22 mouse cellular contexts compared by ENCODE assay signal in genomic region chr13:110432613-110433012, GRCm38 (mm10). TPM values are rescaled to one million over a fixed set of nuclear protein-coding genes. Genes with fewer than 3 reads are reported as not detected.
A peak's percentile ranks its signal among the peaks of the same experiment; 100 is the strongest.
DNase-seq lines count a peak whose midpoint lies in the region; ATAC-seq and TF ChIP-seq lines count a peak whose summit lies in the region.
"Had no signal": no experiment of that assay in that cellular context is flagged by ENCODE, and none has a peak within 500 bp of the region (broad histone marks: within the 10 kb centered on the region; RNA-seq: fewer than 3 reads in every experiment).

No protein-coding gene starts in this region.

- 34% methylated on average over 4 of the region's 4 CpGs for WGBS in kidney, embryonic 14.5 days
- WGBS in kidney, embryonic 15.5 days: 37% methylated on average over 4 of the region's 4 CpGs
- 41% methylated on average over 4 of the region's 4 CpGs for WGBS in kidney, embryonic 16.5 days
- WGBS in kidney, postnatal 0 days: 40% methylated on average over 4 of the region's 4 CpGs

- DNase-seq in kidney, postnatal 36 days: no peak
- DNase-seq in kidney, adult 18-20 months: no peak
- no peak for DNase-seq in kidney, adult 8-10 months
- peak; percentile 66 for DNase-seq in kidney, postnatal 0 days (ENCODE audit: low spot score)
- DNase-seq in kidney, postnatal 14 days: no peak
- DNase-seq: adrenal gland, adult 2 months; adrenal gland, adult 8-10 months; adrenal gland, postnatal 10 days; adrenal gland, postnatal 14 days; adrenal gland, postnatal 25 days; adrenal gland, postnatal 36 days; B cell, adult 2 months; cerebellum, adult 11 months; cerebellum, adult 11-12 months had no signal

- H3K4me2 ChIP-seq in kidney, embryonic 14.5 days (replicated peaks; ENCODE audit: low read depth, low read length): no peak overlapping the region
- no peak overlapping the region for H3K4me2 ChIP-seq in kidney, embryonic 15.5 days
- no peak overlapping the region for H3K4me2 ChIP-seq in kidney, embryonic 16.5 days (replicated peaks; ENCODE audit: low read depth, low read length)
- H3K4me2 ChIP-seq in kidney, postnatal 0 days (ENCODE audit: low read length): no peak overlapping the region

- peak; percentile 77 for ATAC-seq in kidney, embryonic 14.5 days (ENCODE audit: low FRiP score, low TSS enrichment)
- peak; percentile 54 for ATAC-seq in kidney, embryonic 15.5 days (replicated peaks; ENCODE audit: low FRiP score)
- peak; percentile 65; the same call in 1 of the 2 replicates for ATAC-seq in kidney, embryonic 16.5 days (ENCODE audit: low FRiP score, low TSS enrichment)
- no peak for ATAC-seq in kidney, postnatal 0 days (replicated peaks; ENCODE audit: low FRiP score, low read depth)
- ATAC-seq: activated CD4-positive, CD25-positive, alpha-beta regulatory T cell, adult 4 months; CD4-positive, CD25-positive, alpha-beta regulatory T cell, adult 4 months; Patski had no signal

- no peak for TF ChIP-seq CTCF in kidney, postnatal 0 days (IDR thresholded peaks at IDR 0.05; ENCODE audit: low read depth)

- no peak overlapping the region for H3K9ac ChIP-seq in kidney, embryonic 14.5 days (ENCODE audit: low read depth, low read length)
- H3K9ac ChIP-seq in kidney, embryonic 15.5 days: no peak overlapping the region
- H3K9ac ChIP-seq in kidney, embryonic 16.5 days (replicated peaks; ENCODE audit: low read length): no peak overlapping the region
- H3K9ac ChIP-seq in kidney, postnatal 0 days (ENCODE audit: low read depth, low read length): no peak overlapping the region

- 0 out of 2 replicates have a peak, but pooled peaks cover 3% of the 10 kb centered on the region for H3K4me1 ChIP-seq in kidney, embryonic 14.5 days (ENCODE audit: control insufficient read depth, insufficient read depth, low read length)
- peaks cover 11% of the 10 kb centered on the region for H3K4me1 ChIP-seq in kidney, embryonic 15.5 days
- H3K4me1 ChIP-seq in kidney, embryonic 16.5 days (ENCODE audit: insufficient read depth, low read length): 0 out of 2 replicates have a peak, but pooled peaks cover 4% of the 10 kb centered on the region
- H3K4me1 ChIP-seq in kidney, postnatal 0 days (replicated peaks; ENCODE audit: insufficient read depth, low read length): no peaks in the 10 kb centered on the region

- H3K9me3 ChIP-seq in kidney, embryonic 14.5 days (ENCODE audit: control insufficient read depth, low read length): no peaks in the 10 kb centered on the region
- no peaks in the 10 kb centered on the region for H3K9me3 ChIP-seq in kidney, embryonic 15.5 days (replicated peaks)
- no peaks in the 10 kb centered on the region for H3K9me3 ChIP-seq in kidney, embryonic 16.5 days (ENCODE audit: low read length)
- no peaks in the 10 kb centered on the region for H3K9me3 ChIP-seq in kidney, postnatal 0 days (replicated peaks; ENCODE audit: low read length)

- no peaks in the 10 kb centered on the region for H3K27me3 ChIP-seq in kidney, embryonic 14.5 days (ENCODE audit: control insufficient read depth, insufficient read depth, low read length)
- no peaks in the 10 kb centered on the region for H3K27me3 ChIP-seq in kidney, embryonic 15.5 days
- H3K27me3 ChIP-seq in kidney, embryonic 16.5 days (ENCODE audit: insufficient read depth, low read length): no peaks in the 10 kb centered on the region
- H3K27me3 ChIP-seq in kidney, postnatal 0 days (ENCODE audit: insufficient read depth, low read length): no peaks in the 10 kb centered on the region
- H3K27me3 ChIP-seq: CH12.LX, Patski had no signal

- no peak overlapping the region for H3K4me3 ChIP-seq in kidney, embryonic 14.5 days (ENCODE audit: low read length)
- H3K4me3 ChIP-seq in kidney, embryonic 15.5 days (replicated peaks): no peak overlapping the region
- H3K4me3 ChIP-seq in kidney, embryonic 16.5 days (ENCODE audit: low read length): no peak overlapping the region
- H3K4me3 ChIP-seq in kidney, postnatal 0 days (replicated peaks; ENCODE audit: low read depth, low read length): no peak overlapping the region

- H3K27ac ChIP-seq in kidney, embryonic 14.5 days (ENCODE audit: low read depth, low read length): no peak overlapping the region
- 0 out of 2 replicates have a peak overlapping the region, but pooled peaks have one; percentile 7 for H3K27ac ChIP-seq in kidney, embryonic 15.5 days
- no peak overlapping the region for H3K27ac ChIP-seq in kidney, embryonic 16.5 days (ENCODE audit: low read length)
- no peak overlapping the region for H3K27ac ChIP-seq in kidney, postnatal 0 days

- H3K36me3 ChIP-seq in kidney, embryonic 14.5 days (ENCODE audit: control insufficient read depth, insufficient read depth, low read length): no peaks in the 10 kb centered on the region
- no peaks in the 10 kb centered on the region for H3K36me3 ChIP-seq in kidney, embryonic 15.5 days
- H3K36me3 ChIP-seq in kidney, embryonic 16.5 days (ENCODE audit: insufficient read depth, low read length): no peaks in the 10 kb centered on the region
- H3K36me3 ChIP-seq in kidney, postnatal 0 days (ENCODE audit: insufficient read depth, low read length): no peaks in the 10 kb centered on the region
- H3K36me3 ChIP-seq: G1E had no signal

RNA-seq across cellular contexts. Expression of gene Plk2, which starts 37.8 kb away (rescaled TPM):
- 60.9 and 88.0 TPM in 2 replicates for polyA plus RNA-seq in kidney, embryonic 14.5 days (2014; fragmentation: Nextera tagmentation; extraction: Ambion mirVana)
- polyA plus RNA-seq in kidney, embryonic 15.5 days (2015; fragmentation: Nextera tagmentation; extraction: Ambion mirVana): 83.9 and 89.1 TPM in 2 replicates
- 89.4 and 91.2 TPM in 2 replicates for polyA plus RNA-seq in kidney, embryonic 16.5 days (2015; fragmentation: Nextera tagmentation; extraction: Ambion mirVana)
- 50.5 and 54.9 TPM in 2 replicates for polyA plus RNA-seq in kidney, postnatal 0 days (2015; fragmentation: Nextera tagmentation; extraction: Ambion mirVana)
- polyA plus RNA-seq: G1E had no signal
